Mouse (Mus musculus): ENCODE results near the gene Ankrd9. TPM values are rescaled to one million over a fixed set of nuclear protein-coding genes. Genes with fewer than 3 reads are reported as not detected.

Gene Ankrd9
- polyA plus RNA-seq, 1 experiment = 11.5 TPM

- Histone ChIP-seq H3ac (ENCODE audit: control insufficient read depth, insufficient read length) (no peak overlapping the region), H3K4me2 (ENCODE audit: low read depth) (no peak overlapping the region), H3K36me3 (ENCODE audit: control insufficient read depth, insufficient read depth) (no peaks in the 10 kb centered on the region), H3K79me2 (ENCODE audit: control insufficient read depth, insufficient read depth) (no peaks in the 10 kb centered on the region), H3K27me3 (ENCODE audit: control insufficient read depth, insufficient read depth, insufficient read length) (no peaks in the 10 kb centered on the region), H3K4me3 (no peak overlapping the region)
- TF ChIP-seq MYOD1 (IDR thresholded peaks at IDR 0.05; ENCODE audit: control insufficient read depth in 1 of 3, insufficient read length in 2 of 3, low read depth in 2 of 3) (no peak), POLR2A (IDR thresholded peaks at IDR 0.05; ENCODE audit: insufficient read length, low read depth) (no peak), MYOG (IDR thresholded peaks at IDR 0.05; ENCODE audit: control insufficient read depth in 1 of 3, insufficient read depth in 1 of 3, insufficient read length in 2 of 3, low read depth in 2 of 3) (no peak), REST (IDR thresholded peaks at IDR 0.05; ENCODE audit: insufficient read depth, insufficient read length) (no peak), E2F4 (IDR thresholded peaks at IDR 0.05; ENCODE audit: insufficient read depth) (no peak), TCF12 (IDR thresholded peaks at IDR 0.05; ENCODE audit: insufficient read depth, poor library complexity, severe bottlenecking) (no peak), POLR2AphosphoS2 (IDR thresholded peaks at IDR 0.05; ENCODE audit: insufficient read length, low read depth) (no peak), USF1 (IDR thresholded peaks at IDR 0.05; ENCODE audit: low read depth) (no peak), TCF3 (IDR thresholded peaks at IDR 0.05; ENCODE audit: insufficient read length, low read depth) (no peak), MAX (IDR thresholded peaks at IDR 0.05; ENCODE audit: low read depth) (no peak), CEBPB (IDR thresholded peaks at IDR 0.05; ENCODE audit: insufficient read depth, poor library complexity, severe bottlenecking) (no peak), SRF (IDR thresholded peaks at IDR 0.05; ENCODE audit: control insufficient read depth, insufficient read length, low read depth) (no peak)
Measured at GRCm38 (mm10) chr12:111018068-111018467, 39.2 kb upstream of the Ankrd9 start.

DNA sequence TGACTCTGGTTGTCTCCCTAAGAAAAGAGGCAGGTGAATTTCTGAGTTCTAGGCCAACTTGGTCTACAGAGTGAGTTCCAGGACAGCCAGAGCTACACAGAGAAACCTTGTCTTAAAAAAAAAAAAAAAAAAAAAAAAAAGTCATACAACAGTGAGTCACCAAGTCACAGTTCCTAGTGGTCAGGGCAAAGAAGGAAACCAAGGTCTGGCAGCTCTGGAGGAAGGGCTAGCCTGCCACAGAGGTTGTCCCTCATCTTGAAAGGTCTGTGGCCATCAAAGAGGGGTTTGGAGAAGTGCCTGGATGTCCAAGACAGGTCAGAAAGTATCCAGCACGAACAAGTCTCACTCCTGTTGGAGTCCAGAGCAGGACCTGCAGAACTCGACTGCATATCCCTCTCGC is 38.0 kb upstream of the Ankrd9 start:
- no peaks in the 10 kb centered on the region for H3K27me3 ChIP-seq (ENCODE audit: control insufficient read depth, insufficient read depth, insufficient read length)
- no peak for TF ChIP-seq SRF (IDR thresholded peaks at IDR 0.05; ENCODE audit: control insufficient read depth, insufficient read length, low read depth)
- TF ChIP-seq POLR2AphosphoS2 (IDR thresholded peaks at IDR 0.05; ENCODE audit: insufficient read length, low read depth) = no peak
- no peak for TF ChIP-seq CEBPB (IDR thresholded peaks at IDR 0.05; ENCODE audit: insufficient read depth, poor library complexity, severe bottlenecking)
- TF ChIP-seq POLR2A (IDR thresholded peaks at IDR 0.05; ENCODE audit: insufficient read length, low read depth) = no peak
- TF ChIP-seq REST (IDR thresholded peaks at IDR 0.05; ENCODE audit: insufficient read depth, insufficient read length) = no peak
- TF ChIP-seq MYOG (IDR thresholded peaks at IDR 0.05; ENCODE audit: control insufficient read depth in 1 of 3, insufficient read depth in 1 of 3, insufficient read length in 2 of 3, low read depth in 2 of 3) = no peak
- H3K4me3 ChIP-seq = no peak overlapping the region
- no peaks in the 10 kb centered on the region for H3K36me3 ChIP-seq (ENCODE audit: control insufficient read depth, insufficient read depth)
- H3ac ChIP-seq (ENCODE audit: control insufficient read depth, insufficient read length) = no peak overlapping the region
- H3K4me2 ChIP-seq (ENCODE audit: low read depth) = no peak overlapping the region
- H3K79me2 ChIP-seq (ENCODE audit: control insufficient read depth, insufficient read depth) = no peaks in the 10 kb centered on the region

GRCm38 (mm10) chr12:111009615-111010257 is 30.9 kb upstream of the Ankrd9 start:
- H3K27me3 ChIP-seq (ENCODE audit: control insufficient read depth, insufficient read depth, insufficient read length) = no peaks in the 10 kb centered on the region
- TF ChIP-seq MAX (IDR thresholded peaks at IDR 0.05; ENCODE audit: low read depth) = no peak
- no peak for TF ChIP-seq USF1 (IDR thresholded peaks at IDR 0.05; ENCODE audit: low read depth)
- TF ChIP-seq REST (IDR thresholded peaks at IDR 0.05; ENCODE audit: insufficient read depth, insufficient read length) = no peak
- TF ChIP-seq TCF12 (IDR thresholded peaks at IDR 0.05; ENCODE audit: insufficient read depth, poor library complexity, severe bottlenecking) = no peak
- no peak for TF ChIP-seq CEBPB (IDR thresholded peaks at IDR 0.05; ENCODE audit: insufficient read depth, poor library complexity, severe bottlenecking)
- H3K36me3 ChIP-seq (ENCODE audit: control insufficient read depth, insufficient read depth) = no peaks in the 10 kb centered on the region
- no peak overlapping the region for H3ac ChIP-seq (ENCODE audit: control insufficient read depth, insufficient read length)
- H3K4me2 ChIP-seq (ENCODE audit: low read depth) = no peak overlapping the region
- no peaks in the 10 kb centered on the region for H3K79me2 ChIP-seq (ENCODE audit: control insufficient read depth, insufficient read depth)
- no peak overlapping the region for H3K4me3 ChIP-seq

DNA sequence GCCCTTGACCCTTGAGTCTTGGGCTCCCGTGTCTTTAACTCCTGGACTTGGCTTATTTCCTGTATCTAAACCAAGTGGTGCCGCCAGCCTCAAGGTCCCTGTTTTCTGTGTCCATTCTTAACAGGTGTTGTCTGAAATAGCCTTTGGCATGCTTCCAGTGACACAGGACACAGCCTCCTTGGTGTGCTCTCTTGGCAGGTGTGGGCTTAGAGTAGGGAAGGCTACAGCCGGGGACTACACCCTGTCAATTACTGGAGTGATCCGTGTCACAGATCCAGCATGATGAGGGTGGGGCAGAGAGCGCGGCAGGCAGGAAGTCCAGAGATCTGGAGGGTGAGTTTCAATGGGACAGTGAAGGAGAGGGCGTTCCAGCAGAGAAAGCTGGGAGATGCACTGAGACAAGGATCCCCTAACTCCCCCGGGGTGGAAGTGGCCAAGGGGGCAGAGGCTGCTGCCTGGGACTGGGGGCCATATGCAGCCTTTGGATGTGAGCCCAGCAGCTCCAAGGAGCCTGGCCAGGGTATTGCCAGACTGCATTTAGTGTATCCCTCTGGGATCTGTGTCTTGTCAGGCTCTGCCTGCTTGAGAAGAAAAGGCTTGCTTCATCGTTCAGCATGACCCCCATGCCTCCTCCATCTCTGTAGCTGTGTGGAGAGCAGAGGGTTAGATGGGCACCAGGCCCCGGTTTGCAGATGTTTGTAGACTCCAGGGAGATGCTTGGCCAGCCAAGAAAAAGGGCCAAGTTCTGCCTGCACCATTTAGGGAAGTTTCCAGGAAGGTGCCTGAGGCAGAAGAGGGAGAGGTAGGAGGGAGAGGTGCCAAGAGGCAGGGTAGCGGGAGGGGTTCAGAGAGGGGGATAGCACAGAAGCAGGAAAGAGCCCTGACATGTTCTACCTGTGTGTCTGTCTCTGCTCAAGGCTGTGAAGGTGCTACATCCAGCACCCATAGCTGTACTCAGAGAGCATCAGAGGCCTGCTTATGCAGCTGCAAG is 30.0 kb upstream of the Ankrd9 start:
- Histone ChIP-seq H3K27me3 (ENCODE audit: control insufficient read depth, insufficient read depth, insufficient read length) (no peaks in the 10 kb centered on the region), H3ac (ENCODE audit: control insufficient read depth, insufficient read length) (no peak overlapping the region), H3K4me3 (no peak overlapping the region), H3K4me2 (ENCODE audit: low read depth) (no peak overlapping the region), H3K36me3 (ENCODE audit: control insufficient read depth, insufficient read depth) (no peaks in the 10 kb centered on the region), H3K79me2 (ENCODE audit: control insufficient read depth, insufficient read depth) (no peaks in the 10 kb centered on the region)
- TF ChIP-seq POLR2A (IDR thresholded peaks at IDR 0.05; ENCODE audit: insufficient read length, low read depth) (no peak), MYOD1 (IDR thresholded peaks at IDR 0.05; ENCODE audit: control insufficient read depth in 1 of 3, insufficient read length in 2 of 3, low read depth in 2 of 3) (peak in 2 of 3 experiments; percentile 23 to 50), CEBPB (IDR thresholded peaks at IDR 0.05; ENCODE audit: insufficient read depth, poor library complexity, severe bottlenecking) (no peak), TCF3 (IDR thresholded peaks at IDR 0.05; ENCODE audit: insufficient read length, low read depth) (no peak), E2F4 (IDR thresholded peaks at IDR 0.05; ENCODE audit: insufficient read depth) (no peak), MYOG (IDR thresholded peaks at IDR 0.05; ENCODE audit: control insufficient read depth in 1 of 3, insufficient read depth in 1 of 3, insufficient read length in 2 of 3, low read depth in 2 of 3) (peak in 2 of 3 experiments; percentile 14 to 23), SRF (IDR thresholded peaks at IDR 0.05; ENCODE audit: control insufficient read depth, insufficient read length, low read depth) (no peak), USF1 (IDR thresholded peaks at IDR 0.05; ENCODE audit: low read depth) (no peak), MAX (IDR thresholded peaks at IDR 0.05; ENCODE audit: low read depth) (no peak)
